Mouse (Mus musculus) embryonic facial prominence, embryonic 14.5 days (tissue): ENCODE results near the gene Rab3gap2. TPM values are rescaled to one million over a fixed set of nuclear protein-coding genes. Genes with fewer than 3 reads are reported as not detected.

Source experiments
- ATAC-seq: fragments of 200-750 bp; cut with Nextera tagmentation; 2 replicates; pipeline ENCODE4 v1.8.0; 2017; ENCODE audit warnings: low read depth, moderate number of reproducible peaks, moderate TSS enrichment
- DNase-seq: peaks from one replicate; pipeline ENCODE4 v3.0.0-alpha.2; 2015; ENCODE audit warnings: low spot score
- H3K27ac ChIP-seq: fragments of 300-500 bp; sonication (generic); replicated peaks from 2 replicates; pipeline ENCODE4 v1.5.1; 2014; ENCODE audit warnings: low read depth, mild to moderate bottlenecking, low read length, moderate library complexity
- H3K27me3 ChIP-seq: fragments of 300-500 bp; sonication (generic); replicated peaks from 2 replicates; pipeline ENCODE4 v1.6.1; 2014; ENCODE audit warnings: low read length; ENCODE audit not compliant: control insufficient read depth, insufficient read depth
- H3K36me3 ChIP-seq: fragments of 300-500 bp; sonication (generic); 2 replicates; pipeline ENCODE4 v1.6.1; 2014; ENCODE audit warnings: low read length, mixed read lengths; ENCODE audit not compliant: control insufficient read depth, insufficient read depth
- H3K4me1 ChIP-seq: fragments of 300-500 bp; sonication (generic); 2 replicates; pipeline ENCODE4 v1.6.1; 2014; ENCODE audit warnings: antibody characterized with exemption, low read length; ENCODE audit not compliant: control insufficient read depth, insufficient read depth
- H3K4me2 ChIP-seq: fragments of 300-500 bp; sonication (generic); 2 replicates; pipeline ENCODE4 v1.6.1; 2014; ENCODE audit warnings: low read depth, mild to moderate bottlenecking, low read length, moderate library complexity, mixed read lengths
- H3K4me3 ChIP-seq: fragments of 300-500 bp; sonication (generic); 2 replicates; pipeline ENCODE4 v1.5.1; 2014; ENCODE audit warnings: low read depth, mild to moderate bottlenecking, low read length
- H3K9ac ChIP-seq: fragments of 300-500 bp; sonication (generic); 2 replicates; pipeline ENCODE4 v1.6.1; 2014; ENCODE audit warnings: low read depth, mild to moderate bottlenecking, low read length, moderate library complexity, mixed read lengths
- H3K9me3 ChIP-seq: fragments of 300-500 bp; sonication (generic); 2 replicates; pipeline ENCODE4 v1.6.1; 2016; ENCODE audit warnings: low read length; ENCODE audit not compliant: control insufficient read depth
- WGBS: fragments of 180-500 bp; shearing (Covaris S2); extraction: QIAGEN DNeasy Blood & Tissue Kit; methylation state at CpG from one replicate; pipeline ENCODE4 v1.1.7; 2014; 5-methylcytosine and 5-hydroxymethylcytosine counted together
- polyA plus RNA-seq: library from polyadenylated mRNA; unstranded; fragments of >200 nt; fragmentation: Nextera tagmentation; extraction: Ambion mirVana; gene quantifications from 2 replicates; pipeline ENCODE4 v1.2.1, GENCODE M21; 2014

The Rab3gap2 gene
- polyA plus RNA-seq, 1 experiment from 2014 or later: 24.2 TPM

DNA sequence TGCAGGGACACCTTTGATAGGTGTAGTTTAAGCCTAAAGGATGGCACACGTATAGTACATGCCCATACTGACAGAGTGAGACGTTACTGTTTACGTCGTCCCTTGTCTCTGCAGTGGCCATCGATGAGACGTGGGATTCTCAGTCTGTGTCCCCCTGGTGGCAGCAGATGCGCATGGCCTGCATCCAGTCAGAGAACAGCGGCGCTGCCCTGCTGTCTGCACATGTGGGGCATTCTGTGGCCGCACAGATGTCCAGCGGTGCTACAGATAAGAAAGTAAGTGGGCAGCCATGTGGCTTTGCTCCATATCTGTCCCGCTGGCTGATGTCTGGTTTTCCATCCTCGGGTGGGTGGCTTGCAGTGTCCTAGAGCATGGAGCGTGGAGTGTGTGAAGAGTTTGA, 58.6 kb downstream of the Rab3gap2 start:
- H3K36me3 ChIP-seq: peaks cover 92% of the 10 kb centered on the region
- ATAC-seq: no peak
- no peak overlapping the region for H3K4me2 ChIP-seq
- no peaks in the 10 kb centered on the region for H3K9me3 ChIP-seq
- DNase-seq: no peak
- H3K4me1 ChIP-seq: no peaks in the 10 kb centered on the region
- no peaks in the 10 kb centered on the region for H3K27me3 ChIP-seq
- no peak overlapping the region for H3K9ac ChIP-seq
- H3K27ac ChIP-seq: no peak overlapping the region
- whole genome bisulfite sequencing: 57% methylated on average over 14 of the region's 14 CpGs
- H3K4me3 ChIP-seq: no peak overlapping the region

DNA sequence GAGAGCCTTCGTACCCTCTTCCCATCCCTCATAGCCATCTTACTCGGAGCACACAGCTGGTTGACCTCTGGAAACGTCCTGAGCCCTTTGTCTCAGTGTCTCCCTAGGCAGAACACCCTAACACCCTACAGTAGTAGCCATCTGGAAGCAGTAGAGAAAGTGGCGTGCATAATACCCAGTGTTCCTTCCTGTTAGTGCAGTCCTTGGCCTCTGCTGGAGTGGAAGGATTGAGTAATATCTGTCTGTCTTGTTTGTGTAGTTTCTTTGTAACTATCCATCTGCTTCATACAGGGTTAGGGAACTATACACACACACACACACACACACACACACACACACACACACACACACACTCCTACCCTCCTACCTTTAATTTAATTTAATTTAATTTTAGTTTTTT, 64.8 kb downstream of the Rab3gap2 start:
- Histone ChIP-seq H3K9ac (no peak overlapping the region), H3K4me2 (no peak overlapping the region), H3K4me3 (no peak overlapping the region), H3K4me1 (no peaks in the 10 kb centered on the region), H3K36me3 (peaks cover 74% of the 10 kb centered on the region), H3K9me3 (no peaks in the 10 kb centered on the region), H3K27ac (no peak overlapping the region), H3K27me3 (no peaks in the 10 kb centered on the region)
- 82% methylated on average over 4 of the region's 4 CpGs for WGBS
- no peak for DNase-seq
- no peak for ATAC-seq

DNA sequence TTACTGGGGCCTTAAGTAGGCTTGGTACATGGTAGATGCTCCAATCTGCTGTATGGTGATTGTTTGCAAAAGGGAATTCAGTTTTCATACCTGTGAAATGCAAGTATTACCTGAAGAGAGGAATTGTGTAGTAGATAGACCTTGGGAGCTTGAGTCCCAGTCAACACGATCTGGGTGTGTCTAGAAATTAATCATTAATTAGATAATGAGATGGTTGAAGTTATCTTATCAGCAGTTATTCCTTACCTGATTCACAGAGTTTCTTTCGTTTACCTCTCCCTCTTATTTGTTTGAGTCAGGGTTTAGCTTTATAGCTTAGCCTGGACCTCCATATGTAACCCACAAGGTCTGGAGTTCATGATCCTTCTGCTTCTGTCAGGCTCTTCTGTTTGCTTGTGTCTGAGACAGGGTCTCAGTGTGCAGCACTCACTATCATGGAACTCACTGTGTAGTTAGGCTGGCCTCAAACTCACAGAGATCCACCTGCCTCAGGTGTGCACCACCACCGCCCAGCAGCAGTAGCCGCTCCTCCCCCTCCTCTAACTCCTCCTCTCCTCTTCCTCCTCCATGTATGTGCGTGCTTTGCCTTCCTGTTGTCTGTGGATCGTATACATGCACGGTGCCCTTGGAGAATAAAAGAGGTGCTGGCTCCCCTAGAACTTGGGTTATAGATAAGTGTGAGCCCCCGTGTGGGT, 66.6 kb downstream of the Rab3gap2 start:
- no peak for ATAC-seq
- WGBS: 98% methylated on average over 8 of the region's 8 CpGs

GRCm38 (mm10) chr1:185271373-185271772, 67.5 kb downstream of the Rab3gap2 start:
- Histone ChIP-seq H3K27ac (no peak overlapping the region), H3K27me3 (no peaks in the 10 kb centered on the region), H3K4me1 (no peaks in the 10 kb centered on the region), H3K36me3 (peaks cover 63% of the 10 kb centered on the region), H3K9ac (no peak overlapping the region), H3K4me2 (no peak overlapping the region), H3K4me3 (no peak overlapping the region), H3K9me3 (no peaks in the 10 kb centered on the region)
- DNase-seq (no peak), ATAC-seq (no peak)
- 86% methylated on average over 9 of the region's 9 CpGs for WGBS

More for the DNA sequence above, 66.6 kb downstream of the Rab3gap2 start:
- no peak overlapping the region for H3K4me2 ChIP-seq
- no peaks in the 10 kb centered on the region for H3K27me3 ChIP-seq
- no peaks in the 10 kb centered on the region for H3K9me3 ChIP-seq
- no peak overlapping the region for H3K9ac ChIP-seq
- H3K36me3 ChIP-seq: peaks cover 63% of the 10 kb centered on the region
- H3K4me1 ChIP-seq: no peaks in the 10 kb centered on the region
- no peak for DNase-seq
- H3K27ac ChIP-seq: no peak overlapping the region
- no peak overlapping the region for H3K4me3 ChIP-seq

GRCm38 (mm10) chr1:185274819-185275545, 71.1 kb downstream of the Rab3gap2 start:
- Histone ChIP-seq H3K4me2 (no peak overlapping the region), H3K9me3 (no peaks in the 10 kb centered on the region), H3K27ac (no peak overlapping the region), H3K36me3 (peaks cover 81% of the 10 kb centered on the region), H3K4me1 (no peaks in the 10 kb centered on the region), H3K27me3 (no peaks in the 10 kb centered on the region), H3K4me3 (no peak overlapping the region), H3K9ac (no peak overlapping the region)
- DNase-seq: no peak
- WGBS: 88% methylated on average over 5 of the region's 5 CpGs
- no peak for ATAC-seq

DNA sequence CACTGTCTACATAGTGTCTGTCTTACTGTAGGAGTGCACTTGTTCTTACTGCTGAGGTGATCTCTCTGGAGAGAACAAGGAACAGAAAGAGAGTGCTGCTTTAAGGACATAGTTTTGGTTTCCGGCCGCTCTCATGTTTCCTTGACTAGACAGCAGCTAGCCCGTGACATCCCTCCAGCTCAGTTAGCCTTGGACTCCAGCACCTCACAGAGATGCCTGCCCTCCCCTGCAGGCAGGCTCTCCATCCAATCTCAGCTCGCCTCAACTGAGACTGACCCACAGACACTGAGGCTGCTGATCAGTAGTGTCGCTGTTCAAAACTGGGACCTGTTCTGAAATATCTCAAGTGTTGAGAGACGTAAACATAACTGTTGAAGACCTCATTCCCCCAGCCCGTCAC, 72.1 kb downstream of the Rab3gap2 start:
- H3K27me3 ChIP-seq: no peaks in the 10 kb centered on the region
- DNase-seq: no peak
- no peaks in the 10 kb centered on the region for H3K4me1 ChIP-seq
- H3K4me3 ChIP-seq: no peak overlapping the region
- H3K27ac ChIP-seq: no peak overlapping the region
- no peaks in the 10 kb centered on the region for H3K9me3 ChIP-seq
- WGBS: 92% methylated on average over 7 of the region's 7 CpGs
- H3K9ac ChIP-seq: no peak overlapping the region
- H3K4me2 ChIP-seq: no peak overlapping the region
- ATAC-seq: no peak
- H3K36me3 ChIP-seq: peaks cover 83% of the 10 kb centered on the region

DNA sequence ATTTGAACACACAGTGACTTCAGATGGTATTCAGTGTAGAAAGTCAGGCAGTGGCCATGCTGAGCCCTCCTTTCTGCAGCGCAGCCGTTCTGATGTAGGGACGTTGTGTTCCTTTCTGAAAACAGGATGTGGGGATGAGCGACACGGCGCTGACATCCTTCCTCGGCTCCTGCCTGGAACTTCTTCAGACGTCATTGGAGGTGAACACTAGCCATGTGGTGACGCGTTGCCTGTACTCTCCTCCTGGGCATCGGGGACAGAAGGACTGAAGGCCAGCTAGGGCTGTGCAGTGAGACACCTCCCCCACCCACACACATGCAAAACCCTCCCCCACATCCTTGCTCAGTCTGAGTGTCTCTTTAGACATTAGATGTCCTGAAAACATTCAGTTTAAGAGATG, 73.1 kb downstream of the Rab3gap2 start:
- H3K4me1 ChIP-seq: no peaks in the 10 kb centered on the region
- H3K4me3 ChIP-seq: no peak overlapping the region
- no peak overlapping the region for H3K27ac ChIP-seq
- no peaks in the 10 kb centered on the region for H3K9me3 ChIP-seq
- 86% methylated on average over 11 of the region's 11 CpGs for WGBS
- no peaks in the 10 kb centered on the region for H3K27me3 ChIP-seq
- no peak overlapping the region for H3K9ac ChIP-seq
- no peak for DNase-seq
- ATAC-seq: no peak
- H3K4me2 ChIP-seq: no peak overlapping the region
- H3K36me3 ChIP-seq: peaks cover 83% of the 10 kb centered on the region

- H3K9ac ChIP-seq: no peak overlapping the region
- no peaks in the 10 kb centered on the region for H3K27me3 ChIP-seq
- H3K27ac ChIP-seq: no peak overlapping the region
- peaks cover 87% of the 10 kb centered on the region for H3K36me3 ChIP-seq
- H3K4me1 ChIP-seq: no peaks in the 10 kb centered on the region
- no peaks in the 10 kb centered on the region for H3K9me3 ChIP-seq
- H3K4me2 ChIP-seq: no peak overlapping the region
- DNase-seq (no peak), ATAC-seq (no peak)
- no peak overlapping the region for H3K4me3 ChIP-seq
- WGBS: 84% methylated on average over 9 of the region's 9 CpGs
Measured at GRCm38 (mm10) chr1:185279288-185279687, 75.4 kb downstream of the Rab3gap2 start.

- H3K4me2 ChIP-seq: no peak overlapping the region
- H3K9me3 ChIP-seq: no peaks in the 10 kb centered on the region
- no peak overlapping the region for H3K27ac ChIP-seq
- ATAC-seq (no peak), DNase-seq (no peak)
- H3K27me3 ChIP-seq: no peaks in the 10 kb centered on the region
- no peak overlapping the region for H3K9ac ChIP-seq
- H3K4me1 ChIP-seq: no peaks in the 10 kb centered on the region
- H3K36me3 ChIP-seq: peaks cover 97% of the 10 kb centered on the region
- no peak overlapping the region for H3K4me3 ChIP-seq
- 94% methylated on average over 4 of the region's 4 CpGs for WGBS
Measured at GRCm38 (mm10) chr1:185280616-185281015, 76.7 kb downstream of the Rab3gap2 start.
